Mouse (Mus musculus): ENCODE measurements around the gene Blvrb. TPM values are rescaled to one million over a fixed set of nuclear protein-coding genes. Genes with fewer than 3 reads are reported as not detected.

Blvrb gene
- polyA plus RNA-seq, 1 experiment from 2014 or later: 23.0 TPM

GRCm38 (mm10) chr7:27476098-27476635, 28.4 kb downstream of the Blvrb start:
- H3K4me2 ChIP-seq (replicated peaks): no peak overlapping the region
- H3K9me3 ChIP-seq: no peaks in the 10 kb centered on the region
- peaks cover 5% of the 10 kb centered on the region; the same call in 1 of the 2 replicates for H3K4me1 ChIP-seq
- no peak overlapping the region for H3K4me3 ChIP-seq
- H3K27me3 ChIP-seq (replicated peaks): no peaks in the 10 kb centered on the region
- WGBS: 96% methylated on average over 14 of the region's 14 CpGs
- ATAC-seq (ENCODE audit: low FRiP score, low read depth): no peak
- H3K36me3 ChIP-seq: peaks cover 14% of the 10 kb centered on the region
- H3K27ac ChIP-seq: no peak overlapping the region
- no peak overlapping the region for H3K9ac ChIP-seq

GRCm38 (mm10) chr7:27478561-27478960, 30.8 kb downstream of the Blvrb start:
- Histone ChIP-seq H3K4me1 (peaks cover 11% of the 10 kb centered on the region; the same call in 1 of the 2 replicates), H3K4me2 (replicated peaks) (no peak overlapping the region), H3K4me3 (no peak overlapping the region), H3K27ac (no peak overlapping the region), H3K36me3 (peaks cover 14% of the 10 kb centered on the region), H3K9me3 (no peaks in the 10 kb centered on the region), H3K9ac (no peak overlapping the region), H3K27me3 (replicated peaks) (no peaks in the 10 kb centered on the region)
- ATAC-seq (ENCODE audit: low FRiP score, low read depth): no peak
- 86% methylated on average over 7 of the region's 7 CpGs for WGBS

- Histone ChIP-seq H3K9ac (no peak overlapping the region), H3K4me1 (peaks cover 11% of the 10 kb centered on the region; the same call in 1 of the 2 replicates), H3K36me3 (peaks cover 14% of the 10 kb centered on the region), H3K27ac (no peak overlapping the region), H3K4me2 (replicated peaks) (no peak overlapping the region), H3K4me3 (no peak overlapping the region), H3K9me3 (no peaks in the 10 kb centered on the region), H3K27me3 (replicated peaks) (no peaks in the 10 kb centered on the region)
- no peak for ATAC-seq (ENCODE audit: low FRiP score, low read depth)
- WGBS: 64% methylated on average over 1 of the region's 1 CpGs
Observed at GRCm38 (mm10) chr7:27479750-27480149, 32.0 kb downstream of the Blvrb start.

- no peak overlapping the region for H3K4me2 ChIP-seq (replicated peaks)
- no peaks in the 10 kb centered on the region for H3K27me3 ChIP-seq (replicated peaks)
- no peak for ATAC-seq (ENCODE audit: low FRiP score, low read depth)
- no peak overlapping the region for H3K4me3 ChIP-seq
- no peak overlapping the region for H3K27ac ChIP-seq
- peaks cover 11% of the 10 kb centered on the region; the same call in 1 of the 2 replicates for H3K4me1 ChIP-seq
- 72% methylated on average over 3 of the region's 3 CpGs for WGBS
- no peaks in the 10 kb centered on the region for H3K9me3 ChIP-seq
- peaks cover 14% of the 10 kb centered on the region for H3K36me3 ChIP-seq
- H3K9ac ChIP-seq: no peak overlapping the region
Observed at GRCm38 (mm10) chr7:27480506-27480905, 32.7 kb downstream of the Blvrb start.

- Histone ChIP-seq H3K36me3 (peaks cover 10% of the 10 kb centered on the region), H3K4me3 (peak overlapping the region; percentile 28), H3K27me3 (replicated peaks) (no peaks in the 10 kb centered on the region), H3K4me1 (peaks cover 11% of the 10 kb centered on the region; the same call in 1 of the 2 replicates), H3K9me3 (no peaks in the 10 kb centered on the region), H3K4me2 (replicated peaks) (peak overlapping the region; percentile 64), H3K27ac (no peak overlapping the region), H3K9ac (peak overlapping the region; percentile 49)
- 12% methylated on average over 11 of the region's 11 CpGs for WGBS
- no peak for ATAC-seq (ENCODE audit: low FRiP score, low read depth)
Observed at GRCm38 (mm10) chr7:27480927-27481626, 33.3 kb downstream of the Blvrb start.

- peak; percentile 56 for ATAC-seq (ENCODE audit: low FRiP score, low read depth)
- WGBS: 0% methylated on average over 9 of the region's 12 CpGs
- no peaks in the 10 kb centered on the region for H3K9me3 ChIP-seq
- H3K36me3 ChIP-seq: peaks cover 5% of the 10 kb centered on the region
- no peaks in the 10 kb centered on the region for H3K27me3 ChIP-seq (replicated peaks)
- H3K9ac ChIP-seq: peak overlapping the region; percentile 49
- peak overlapping the region; percentile 64 for H3K4me2 ChIP-seq (replicated peaks)
- H3K4me1 ChIP-seq: peaks cover 13% of the 10 kb centered on the region; the same call in 1 of the 2 replicates
- H3K4me3 ChIP-seq: peak overlapping the region; percentile 28
- no peak overlapping the region for H3K27ac ChIP-seq
Observed at GRCm38 (mm10) chr7:27481627-27481969, 33.8 kb downstream of the Blvrb start.

GRCm38 (mm10) chr7:27483860-27484259, 36.1 kb downstream of the Blvrb start:
- Histone ChIP-seq H3K4me2 (replicated peaks) (no peak overlapping the region), H3K9ac (no peak overlapping the region), H3K27me3 (replicated peaks) (no peaks in the 10 kb centered on the region), H3K9me3 (no peaks in the 10 kb centered on the region), H3K4me1 (peaks cover 24% of the 10 kb centered on the region; the same call in 1 of the 2 replicates), H3K36me3 (no peaks in the 10 kb centered on the region), H3K27ac (no peak overlapping the region), H3K4me3 (no peak overlapping the region)
- WGBS: 83% methylated on average over 4 of the region's 4 CpGs
- ATAC-seq (ENCODE audit: low FRiP score, low read depth): no peak

- H3K4me2 ChIP-seq (replicated peaks): peak overlapping the region; percentile 63
- no peaks in the 10 kb centered on the region for H3K9me3 ChIP-seq
- peaks cover 29% of the 10 kb centered on the region for H3K4me1 ChIP-seq
- H3K9ac ChIP-seq: 0 out of 2 replicates have a peak overlapping the region, but pooled peaks have one; percentile 26
- peak overlapping the region; percentile 77 for H3K4me3 ChIP-seq
- no peaks in the 10 kb centered on the region for H3K36me3 ChIP-seq
- ATAC-seq (ENCODE audit: low FRiP score, low read depth): no peak
- 5% methylated on average over 13 of the region's 13 CpGs for WGBS
- no peaks in the 10 kb centered on the region for H3K27me3 ChIP-seq (replicated peaks)
- no peak overlapping the region for H3K27ac ChIP-seq
Observed at GRCm38 (mm10) chr7:27486102-27486769, 38.5 kb downstream of the Blvrb start.

- peak within 1 kb of the TSS; percentile 63 for H3K4me2 ChIP-seq (replicated peaks)
- H3K36me3 ChIP-seq: no peaks in the 10 kb centered on the region
- H3K9ac ChIP-seq: peak within 1 kb of the TSS; percentile 79
- H3K4me1 ChIP-seq: peaks cover 24% of the 10 kb centered on the region
- peak within 1 kb of the TSS; percentile 77 for H3K4me3 ChIP-seq
- under 1% methylated on average over 80 of the region's 80 CpGs for WGBS
- ATAC-seq (ENCODE audit: low FRiP score, low read depth): peak; percentile 96
- H3K9me3 ChIP-seq: no peaks in the 10 kb centered on the region
- H3K27me3 ChIP-seq (replicated peaks): no peaks in the 10 kb centered on the region
- peak within 1 kb of the TSS; percentile 85 for H3K27ac ChIP-seq
Observed at GRCm38 (mm10) chr7:27486770-27487697, 39.3 kb downstream of the Blvrb start, which contains the start of gene Sertad1. TSS of gene Sertad1 (plus strand) at chr7:27486910.

GRCm38 (mm10) chr7:27487740-27488268, 40.0 kb downstream of the Blvrb start:
- H3K9me3 ChIP-seq: no peaks in the 10 kb centered on the region
- H3K4me2 ChIP-seq (replicated peaks): peak overlapping the region; percentile 63
- H3K36me3 ChIP-seq: no peaks in the 10 kb centered on the region
- ATAC-seq (ENCODE audit: low FRiP score, low read depth): peak; percentile 2; the same call in 1 of the 2 replicates
- H3K4me1 ChIP-seq: peaks cover 24% of the 10 kb centered on the region
- peak overlapping the region; percentile 77 for H3K4me3 ChIP-seq
- H3K9ac ChIP-seq: peak overlapping the region; percentile 79
- WGBS: under 1% methylated on average over 13 of the region's 13 CpGs
- H3K27ac ChIP-seq: no peak overlapping the region
- H3K27me3 ChIP-seq (replicated peaks): no peaks in the 10 kb centered on the region

- no peak overlapping the region for H3K4me3 ChIP-seq
- no peak overlapping the region for H3K4me2 ChIP-seq (replicated peaks)
- peaks cover 24% of the 10 kb centered on the region for H3K4me1 ChIP-seq
- no peak overlapping the region for H3K9ac ChIP-seq
- ATAC-seq (ENCODE audit: low FRiP score, low read depth): no peak
- WGBS: 92% methylated on average over 25 of the region's 25 CpGs
- no peaks in the 10 kb centered on the region for H3K27me3 ChIP-seq (replicated peaks)
- no peaks in the 10 kb centered on the region for H3K36me3 ChIP-seq
- H3K9me3 ChIP-seq: no peaks in the 10 kb centered on the region
- H3K27ac ChIP-seq: no peak overlapping the region
Observed at GRCm38 (mm10) chr7:27489270-27489869, 41.6 kb downstream of the Blvrb start.
